Mouse (Mus musculus) limb, embryonic 13.5 days (tissue): ENCODE results near the gene Krt13. TPM values are rescaled to one million over a fixed set of nuclear protein-coding genes. Genes with fewer than 3 reads are reported as not detected.

Experiments
- ATAC-seq: fragments of 200-750 bp; cut with Nextera tagmentation; 2 replicates; pipeline ENCODE4 v1.8.0; 2017; ENCODE audit warnings: low read depth, moderate number of reproducible peaks, moderate TSS enrichment; ENCODE audit not compliant: low FRiP score
- H3K27ac ChIP-seq: fragments of 300-500 bp; sonication (generic); 2 replicates; pipeline ENCODE4 v1.5.1; 2015; ENCODE audit warnings: inconsistent platforms, mild to moderate bottlenecking, moderate library complexity
- H3K27me3 ChIP-seq: fragments of 300-500 bp; sonication (generic); 2 replicates; pipeline ENCODE4 v1.6.1; 2015; ENCODE audit warnings: mild to moderate bottlenecking, inconsistent platforms
- H3K36me3 ChIP-seq: fragments of 300-500 bp; sonication (generic); 2 replicates; pipeline ENCODE4 v1.6.1; 2015; ENCODE audit warnings: inconsistent platforms, mild to moderate bottlenecking, moderate library complexity
- H3K4me1 ChIP-seq: fragments of 300-500 bp; sonication (generic); 2 replicates; pipeline ENCODE4 v1.6.1; 2015; ENCODE audit warnings: inconsistent platforms
- H3K4me2 ChIP-seq: fragments of 300-500 bp; sonication (generic); replicated peaks from 2 replicates; pipeline ENCODE4 v1.6.1; 2015; ENCODE audit warnings: inconsistent platforms, mild to moderate bottlenecking, moderate library complexity
- H3K4me3 ChIP-seq: fragments of 300-500 bp; sonication (generic); 2 replicates; pipeline ENCODE4 v1.5.1; 2015; ENCODE audit warnings: moderate library complexity, mild to moderate bottlenecking, inconsistent platforms
- H3K9ac ChIP-seq: fragments of 300-500 bp; sonication (generic); 2 replicates; pipeline ENCODE4 v1.6.1; 2015; ENCODE audit warnings: mild to moderate bottlenecking, inconsistent platforms
- H3K9me3 ChIP-seq: fragments of 300-500 bp; sonication (generic); 2 replicates; pipeline ENCODE4 v1.6.1; 2016; ENCODE audit warnings: inconsistent platforms
- WGBS: fragments of 180-500 bp; shearing (Covaris S2); methylation state at CpG from one replicate; pipeline ENCODE4 v1.1.7; 2015; 5-methylcytosine and 5-hydroxymethylcytosine counted together
- polyA plus RNA-seq: library from polyadenylated mRNA; unstranded; fragments of >200 nt; fragmentation: Nextera tagmentation; extraction: Ambion mirVana; gene quantifications from 2 replicates; pipeline ENCODE4 v1.2.1, GENCODE M21; 2015

The Krt13 gene
- polyA plus RNA-seq: not detected in 2 replicates

GRCm38 (mm10) chr11:100121466-100121865 lies at the start of gene Krt13:
Gene Krt13, minus strand, starts transcription at chr11:100121566.
- H3K9me3 ChIP-seq: no peaks in the 10 kb centered on the region
- ATAC-seq: no peak
- WGBS: 82% methylated on average over 3 of the region's 3 CpGs
- H3K36me3 ChIP-seq: no peaks in the 10 kb centered on the region
- H3K9ac ChIP-seq: no peak within 1 kb of the TSS
- H3K4me1 ChIP-seq: peaks cover 7% of the 10 kb centered on the region; the same call in 1 of the 2 replicates
- no peak within 1 kb of the TSS for H3K27ac ChIP-seq
- H3K4me2 ChIP-seq: no peak within 1 kb of the TSS
- H3K4me3 ChIP-seq: no peak within 1 kb of the TSS
- H3K27me3 ChIP-seq: no peaks in the 10 kb centered on the region

- Histone ChIP-seq H3K4me3 (no peak overlapping the region), H3K36me3 (no peaks in the 10 kb centered on the region), H3K4me1 (peaks cover 14% of the 10 kb centered on the region), H3K9me3 (no peaks in the 10 kb centered on the region), H3K9ac (no peak overlapping the region), H3K27me3 (no peaks in the 10 kb centered on the region), H3K4me2 (no peak overlapping the region), H3K27ac (no peak overlapping the region)
- 32% methylated on average over 14 of the region's 14 CpGs for WGBS
- ATAC-seq: peak; percentile 36; the same call in 1 of the 2 replicates
Measured at GRCm38 (mm10) chr11:100168765-100169762, 47.7 kb upstream of the Krt13 start.

GRCm38 (mm10) chr11:100168071-100168470 lies 46.7 kb upstream of the Krt13 start:
- ATAC-seq: no peak
- Histone ChIP-seq H3K36me3 (no peaks in the 10 kb centered on the region), H3K27ac (no peak overlapping the region), H3K4me1 (peaks cover 14% of the 10 kb centered on the region), H3K9ac (no peak overlapping the region), H3K4me3 (no peak overlapping the region), H3K27me3 (no peaks in the 10 kb centered on the region), H3K4me2 (no peak overlapping the region), H3K9me3 (no peaks in the 10 kb centered on the region)
- 64% methylated on average over 8 of the region's 8 CpGs for WGBS

GRCm38 (mm10) chr11:100164392-100164791 lies 43.0 kb upstream of the Krt13 start:
- Histone ChIP-seq H3K27me3 (no peaks in the 10 kb centered on the region), H3K4me3 (no peak overlapping the region), H3K4me2 (no peak overlapping the region), H3K4me1 (peaks cover 14% of the 10 kb centered on the region), H3K36me3 (no peaks in the 10 kb centered on the region), H3K9me3 (no peaks in the 10 kb centered on the region), H3K9ac (no peak overlapping the region), H3K27ac (no peak overlapping the region)
- 33% methylated on average over 7 of the region's 7 CpGs for WGBS
- ATAC-seq: no peak

DNA sequence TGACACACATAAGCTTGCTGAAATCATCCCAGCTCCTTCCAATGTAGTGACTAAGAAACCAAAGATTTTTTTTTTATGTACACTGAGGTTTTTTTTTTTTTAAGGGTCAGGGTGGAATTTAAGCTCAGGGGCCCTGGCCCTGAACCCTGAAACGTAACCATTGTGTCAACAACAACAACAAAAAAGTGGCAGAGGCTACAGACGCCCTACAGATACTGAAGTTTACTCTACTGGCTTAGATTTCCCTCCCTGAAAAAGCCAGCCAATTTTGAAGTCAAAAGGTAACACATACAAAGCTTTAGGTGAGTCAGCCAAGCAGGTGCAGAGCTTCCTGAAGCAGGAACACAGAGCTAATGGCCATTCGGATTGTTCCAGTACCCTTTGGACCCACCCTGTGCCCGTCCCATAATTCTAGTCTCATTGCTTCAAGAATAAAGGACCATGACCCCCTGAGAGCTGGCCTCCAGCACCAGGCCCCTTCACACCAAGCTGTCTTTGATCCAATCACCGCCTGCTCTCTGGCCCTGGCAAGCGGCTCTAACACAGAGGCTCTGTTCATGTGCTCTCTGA lies 36.6 kb upstream of the Krt13 start:
- no peaks in the 10 kb centered on the region for H3K9me3 ChIP-seq
- H3K9ac ChIP-seq: no peak overlapping the region
- H3K4me1 ChIP-seq: peaks cover 10% of the 10 kb centered on the region; the same call in 1 of the 2 replicates
- no peak overlapping the region for H3K4me3 ChIP-seq
- no peak for ATAC-seq
- H3K4me2 ChIP-seq: no peak overlapping the region
- no peaks in the 10 kb centered on the region for H3K27me3 ChIP-seq
- no peaks in the 10 kb centered on the region for H3K36me3 ChIP-seq
- H3K27ac ChIP-seq: no peak overlapping the region
- WGBS: 53% methylated on average over 6 of the region's 6 CpGs

DNA sequence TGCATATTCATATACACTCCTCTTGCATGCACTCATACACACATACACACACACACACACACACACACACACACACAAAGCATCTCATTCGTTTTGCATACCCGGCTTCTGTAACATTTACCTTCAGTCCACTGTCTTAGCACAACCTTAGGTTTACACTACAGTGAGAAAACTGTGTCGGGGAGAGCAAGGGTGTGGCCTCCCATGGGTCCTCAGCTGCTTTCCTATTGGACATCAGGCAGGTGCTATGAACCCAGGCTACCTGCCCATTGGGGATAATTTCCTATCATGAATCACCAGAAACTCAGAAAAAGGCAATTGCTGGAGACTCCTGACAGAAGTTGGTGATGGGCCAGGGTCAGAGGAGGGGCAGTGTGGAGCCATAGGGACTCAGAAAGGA lies 36.0 kb upstream of the Krt13 start:
- Histone ChIP-seq H3K27me3 (no peaks in the 10 kb centered on the region), H3K4me1 (peaks cover 10% of the 10 kb centered on the region; the same call in 1 of the 2 replicates), H3K36me3 (no peaks in the 10 kb centered on the region), H3K9me3 (no peaks in the 10 kb centered on the region), H3K4me2 (no peak overlapping the region), H3K9ac (no peak overlapping the region), H3K27ac (no peak overlapping the region), H3K4me3 (no peak overlapping the region)
- WGBS: 74% methylated on average over 3 of the region's 3 CpGs
- ATAC-seq: no peak

DNA sequence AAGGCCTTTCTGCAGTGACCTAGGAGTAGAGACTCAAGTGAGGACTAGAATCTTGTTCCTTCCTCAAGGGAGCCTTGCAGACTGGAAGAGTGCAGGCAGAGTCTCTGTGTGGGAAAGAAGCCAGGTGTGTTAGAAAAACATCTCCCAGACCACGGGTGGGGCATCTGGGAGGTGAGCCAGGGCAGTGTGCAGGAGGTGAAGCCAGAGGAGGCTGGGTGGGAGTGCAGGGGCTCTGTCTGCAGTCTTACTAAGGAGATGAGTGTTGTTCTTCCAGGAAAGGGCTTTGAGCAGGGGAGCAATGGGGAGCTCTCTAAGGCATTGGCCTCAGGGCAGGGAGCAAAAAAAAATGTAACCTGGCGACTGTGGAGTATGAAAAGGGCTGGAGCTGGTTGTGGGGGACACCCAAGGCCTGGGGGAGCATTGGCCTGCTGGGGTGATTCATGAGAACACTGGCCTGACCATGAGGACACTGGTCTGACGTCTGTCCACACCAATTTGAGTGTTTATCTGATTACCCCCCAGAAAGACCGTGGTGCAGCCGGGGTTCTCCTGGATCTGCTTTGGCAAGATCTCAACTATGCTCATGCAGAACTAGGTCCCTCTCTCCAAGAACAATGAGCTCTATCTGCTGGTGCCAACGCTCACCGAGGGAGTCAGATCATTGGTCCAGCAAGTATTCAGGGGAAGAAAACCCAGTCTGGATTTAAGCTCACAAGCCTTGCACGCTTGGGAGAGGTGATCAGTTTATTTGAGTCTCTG lies 34.3 kb upstream of the Krt13 start:
- Histone ChIP-seq H3K27ac (no peak overlapping the region), H3K9ac (no peak overlapping the region), H3K4me3 (no peak overlapping the region), H3K4me1 (peaks cover 10% of the 10 kb centered on the region; the same call in 1 of the 2 replicates), H3K9me3 (no peaks in the 10 kb centered on the region), H3K27me3 (no peaks in the 10 kb centered on the region), H3K4me2 (no peak overlapping the region), H3K36me3 (no peaks in the 10 kb centered on the region)
- no peak for ATAC-seq
- WGBS: 63% methylated on average over 8 of the region's 8 CpGs

- H3K4me1 ChIP-seq: peaks cover 22% of the 10 kb centered on the region
- H3K27ac ChIP-seq: no peak within 1 kb of the TSS
- H3K36me3 ChIP-seq: no peaks in the 10 kb centered on the region
- no peaks in the 10 kb centered on the region for H3K9me3 ChIP-seq
- no peak within 1 kb of the TSS for H3K9ac ChIP-seq
- no peak within 1 kb of the TSS for H3K4me2 ChIP-seq
- WGBS: 53% methylated on average over 9 of the region's 9 CpGs
- peaks cover 37% of the 10 kb centered on the region for H3K27me3 ChIP-seq
- H3K4me3 ChIP-seq: no peak within 1 kb of the TSS
- ATAC-seq: no peak
Measured at GRCm38 (mm10) chr11:100148615-100149330, 27.4 kb upstream of the Krt13 start, which contains the start of gene Krt19. Gene Krt19, minus strand, starts transcription at chr11:100148665.

- no peak for ATAC-seq
- H3K27ac ChIP-seq: no peak overlapping the region
- H3K4me1 ChIP-seq: peaks cover 22% of the 10 kb centered on the region
- no peak overlapping the region for H3K4me3 ChIP-seq
- no peak overlapping the region for H3K9ac ChIP-seq
- no peaks in the 10 kb centered on the region for H3K36me3 ChIP-seq
- peaks cover 41% of the 10 kb centered on the region for H3K27me3 ChIP-seq
- H3K4me2 ChIP-seq: no peak overlapping the region
- H3K9me3 ChIP-seq: no peaks in the 10 kb centered on the region
- 48% methylated on average over 5 of the region's 5 CpGs for WGBS
Measured at GRCm38 (mm10) chr11:100147566-100148353, 26.4 kb upstream of the Krt13 start.

GRCm38 (mm10) chr11:100145858-100146560 lies 24.6 kb upstream of the Krt13 start:
- peak overlapping the region; percentile 39; the same call in 1 of the 2 replicates for H3K9ac ChIP-seq
- 3% methylated on average over 13 of the region's 13 CpGs for WGBS

More at GRCm38 (mm10) chr11:100145858-100146560, 24.6 kb upstream of the Krt13 start:
- peak overlapping the region; percentile 34 for H3K4me3 ChIP-seq
- H3K9me3 ChIP-seq: no peaks in the 10 kb centered on the region
- ATAC-seq: no peak
- H3K36me3 ChIP-seq: no peaks in the 10 kb centered on the region
- no peak overlapping the region for H3K27ac ChIP-seq
- H3K4me1 ChIP-seq: peaks cover 22% of the 10 kb centered on the region
- H3K27me3 ChIP-seq: peaks cover 44% of the 10 kb centered on the region
- peak overlapping the region; percentile 63 for H3K4me2 ChIP-seq
